Mouse (Mus musculus): ENCODE measurements around the gene Tango6. TPM values are rescaled to one million over a fixed set of nuclear protein-coding genes. Genes with fewer than 3 reads are reported as not detected.

Gene Tango6
- polyA plus RNA-seq, 1 experiment = not detected

DNA sequence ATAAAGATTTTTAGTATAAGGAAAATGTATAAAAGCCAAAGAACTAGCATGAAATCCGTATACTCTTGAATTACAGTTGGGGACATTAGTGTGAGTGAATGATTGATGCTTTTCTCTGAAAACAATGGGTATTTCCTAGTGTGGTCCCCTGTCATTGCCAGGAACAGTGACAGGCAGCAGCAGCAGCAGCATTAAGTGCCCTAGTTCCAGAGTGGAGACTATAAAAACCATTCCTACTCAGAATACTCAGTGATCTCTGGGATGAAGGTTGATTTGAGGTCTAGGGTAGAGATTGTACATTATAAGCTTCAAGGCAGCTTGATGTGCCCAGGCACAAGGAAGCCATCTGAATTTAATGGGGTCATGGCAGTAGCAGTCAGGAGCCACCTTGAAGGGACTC lies 45.0 kb downstream of the Tango6 start:
- Histone ChIP-seq H3K4me3 (ENCODE audit: insufficient read depth, low read depth, low read length) (no peak overlapping the region), H3K27ac (ENCODE audit: insufficient read depth, low read depth, low read length) (no peak overlapping the region), H3K4me1 (ENCODE audit: control insufficient read depth, insufficient read depth, low read length) (no peaks in the 10 kb centered on the region)
- WGBS = 79% methylated on average over 1 of the region's 1 CpGs
- TF ChIP-seq CTCF (IDR thresholded peaks at IDR 0.05; ENCODE audit: insufficient read depth, low read depth, low read length) = no peak
- TF ChIP-seq POLR2A (IDR thresholded peaks at IDR 0.05; ENCODE audit: insufficient read depth, low read depth, low read length) = no peak

DNA sequence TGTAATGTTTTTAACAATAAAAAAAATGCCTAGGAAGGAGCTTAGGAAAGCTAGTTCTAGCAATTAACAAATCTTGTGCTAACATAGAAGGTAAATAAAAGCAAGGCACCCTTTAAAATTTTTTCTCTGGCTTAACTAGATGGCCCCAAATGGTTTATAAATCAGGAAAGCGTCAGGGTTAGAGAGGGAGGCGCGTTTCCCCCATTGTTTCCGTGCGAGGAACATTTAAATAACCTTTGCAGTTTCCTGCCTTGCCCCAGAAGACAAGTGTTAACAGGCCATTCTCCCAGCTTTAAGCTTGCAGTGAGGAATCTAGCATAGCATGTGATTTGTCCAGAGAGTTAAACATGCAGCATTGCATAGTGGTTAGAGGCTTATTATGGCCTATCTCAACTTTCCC lies 50.1 kb downstream of the Tango6 start:
- 66% methylated on average over 5 of the region's 5 CpGs for whole genome bisulfite sequencing
- no peak overlapping the region for H3K27ac ChIP-seq (ENCODE audit: insufficient read depth, low read depth, low read length)
- H3K4me3 ChIP-seq (ENCODE audit: insufficient read depth, low read depth, low read length) = no peak overlapping the region
- H3K4me1 ChIP-seq (ENCODE audit: control insufficient read depth, insufficient read depth, low read length) = no peaks in the 10 kb centered on the region
- TF ChIP-seq CTCF (IDR thresholded peaks at IDR 0.05; ENCODE audit: insufficient read depth, low read depth, low read length) = no peak
- TF ChIP-seq POLR2A (IDR thresholded peaks at IDR 0.05; ENCODE audit: insufficient read depth, low read depth, low read length) = no peak

DNA sequence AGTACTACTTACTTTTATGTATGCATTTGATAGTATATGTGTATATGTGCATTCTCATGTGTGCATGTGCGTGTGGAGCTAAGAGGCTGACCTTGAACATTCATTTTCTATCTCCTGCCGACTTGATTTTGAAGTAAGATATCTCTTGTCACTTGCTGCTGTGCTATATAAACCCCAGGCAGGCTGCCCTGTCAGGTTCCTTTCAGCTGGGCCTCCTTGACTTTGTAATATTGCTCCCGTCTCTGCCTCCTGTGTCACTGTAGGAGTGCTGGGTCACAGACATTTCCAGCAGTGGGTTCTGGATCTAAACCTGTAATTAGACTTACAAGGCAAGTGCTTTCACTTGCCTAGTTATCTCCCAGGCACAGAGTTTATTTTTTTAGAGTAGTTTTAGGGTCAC lies 50.8 kb downstream of the Tango6 start:
- Histone ChIP-seq H3K4me1 (ENCODE audit: control insufficient read depth, insufficient read depth, low read length) (no peaks in the 10 kb centered on the region), H3K4me3 (ENCODE audit: insufficient read depth, low read depth, low read length) (no peak overlapping the region), H3K27ac (ENCODE audit: insufficient read depth, low read depth, low read length) (no peak overlapping the region)
- TF ChIP-seq CTCF (IDR thresholded peaks at IDR 0.05; ENCODE audit: insufficient read depth, low read depth, low read length) (no peak), POLR2A (IDR thresholded peaks at IDR 0.05; ENCODE audit: insufficient read depth, low read depth, low read length) (no peak)
- 51% methylated on average over 3 of the region's 3 CpGs for WGBS

DNA sequence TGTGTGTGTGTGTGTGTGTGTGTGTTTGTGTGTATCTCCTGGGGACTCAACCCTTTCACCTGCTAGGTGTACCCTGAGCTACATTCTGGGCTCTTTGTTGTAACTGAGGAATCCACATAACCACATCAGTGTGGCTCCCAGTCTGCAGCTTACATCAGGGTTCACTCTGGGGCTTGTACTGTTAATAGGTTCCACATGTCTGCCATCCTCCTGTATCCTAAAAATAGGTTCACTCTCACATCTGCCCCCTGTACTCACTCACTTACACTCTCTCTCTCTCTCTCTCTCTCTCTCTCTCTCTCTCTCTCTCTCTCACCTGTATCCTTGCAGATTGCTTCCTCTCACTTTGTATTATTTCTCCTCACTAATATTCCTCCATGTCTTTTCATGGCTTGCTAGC lies 51.4 kb downstream of the Tango6 start:
- TF ChIP-seq CTCF (IDR thresholded peaks at IDR 0.05; ENCODE audit: insufficient read depth, low read depth, low read length) (no peak), POLR2A (IDR thresholded peaks at IDR 0.05; ENCODE audit: insufficient read depth, low read depth, low read length) (no peak)
- no peak overlapping the region for H3K4me3 ChIP-seq (ENCODE audit: insufficient read depth, low read depth, low read length)

DNA sequence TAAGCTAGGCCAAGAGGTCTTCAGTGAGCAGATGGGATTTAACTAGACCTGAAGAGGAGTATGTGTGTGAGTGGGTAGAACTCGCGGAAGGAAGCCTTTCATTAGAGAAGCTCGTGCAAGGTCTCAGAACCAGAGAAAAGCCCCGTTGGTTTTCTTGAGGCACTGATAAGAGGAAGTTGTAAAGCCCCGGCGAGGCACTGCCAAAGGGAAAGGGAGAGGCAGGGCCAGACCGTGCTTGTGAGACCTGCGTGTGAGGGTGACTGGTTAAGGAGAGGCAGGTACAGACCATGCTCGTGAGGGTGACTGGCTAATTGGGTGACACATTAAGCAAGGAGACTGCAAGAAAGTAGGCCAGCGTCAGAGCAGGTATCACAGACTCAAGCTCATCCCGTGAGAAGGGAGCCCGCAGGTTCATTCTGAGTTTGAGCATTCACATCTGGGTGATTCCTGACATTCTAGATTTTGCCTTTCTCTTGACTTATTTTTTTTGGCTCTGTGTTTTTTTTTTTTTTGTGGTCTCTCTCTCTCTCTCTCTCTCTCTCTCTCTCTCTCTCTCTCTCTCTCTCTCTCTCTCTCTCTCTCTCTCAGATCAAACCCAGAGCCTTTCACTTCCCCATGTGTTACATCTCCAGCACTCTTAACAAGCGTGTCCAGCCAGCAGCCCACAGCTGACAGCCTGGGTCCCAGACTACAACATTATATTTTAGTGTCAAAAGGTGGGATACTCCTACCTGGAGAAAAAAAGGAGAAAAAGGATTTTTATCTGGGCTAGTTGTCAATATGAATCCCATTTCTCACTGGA lies 54.2 kb downstream of the Tango6 start:
- no peaks in the 10 kb centered on the region for H3K4me1 ChIP-seq (ENCODE audit: control insufficient read depth, insufficient read depth, low read length)
- no peak overlapping the region for H3K4me3 ChIP-seq (ENCODE audit: insufficient read depth, low read depth, low read length)
- 79% methylated on average over 13 of the region's 13 CpGs for WGBS
- TF ChIP-seq CTCF (IDR thresholded peaks at IDR 0.05; ENCODE audit: insufficient read depth, low read depth, low read length) = no peak
- H3K27ac ChIP-seq (ENCODE audit: insufficient read depth, low read depth, low read length) = no peak overlapping the region

More for the DNA sequence above, 51.4 kb downstream of the Tango6 start:
- Histone ChIP-seq H3K27ac (ENCODE audit: insufficient read depth, low read depth, low read length) (no peak overlapping the region), H3K4me1 (ENCODE audit: control insufficient read depth, insufficient read depth, low read length) (no peaks in the 10 kb centered on the region)

DNA sequence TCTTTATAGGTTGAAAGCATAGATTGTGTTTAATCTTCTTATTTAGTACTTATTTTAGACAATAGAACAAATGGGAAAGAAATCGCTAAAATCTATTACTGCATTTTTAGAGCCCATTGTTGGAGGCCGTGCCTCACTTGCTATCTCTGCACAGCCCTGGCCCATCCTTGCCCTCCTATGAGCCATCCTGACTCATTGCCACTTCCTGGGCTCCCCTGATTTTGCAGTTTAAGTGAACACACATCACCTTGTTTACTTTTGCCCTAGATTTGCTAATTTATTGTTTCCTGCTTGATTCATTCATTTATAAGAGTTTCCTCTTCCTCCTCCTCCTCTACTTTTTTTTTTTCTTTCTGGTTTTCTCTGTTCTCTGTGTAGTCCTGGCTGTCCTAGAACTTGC lies 55.0 kb downstream of the Tango6 start:
- Histone ChIP-seq H3K4me3 (ENCODE audit: insufficient read depth, low read depth, low read length) (no peak overlapping the region), H3K27ac (ENCODE audit: insufficient read depth, low read depth, low read length) (no peak overlapping the region), H3K4me1 (ENCODE audit: control insufficient read depth, insufficient read depth, low read length) (no peaks in the 10 kb centered on the region)
- TF ChIP-seq CTCF (IDR thresholded peaks at IDR 0.05; ENCODE audit: insufficient read depth, low read depth, low read length) (no peak), POLR2A (IDR thresholded peaks at IDR 0.05; ENCODE audit: insufficient read depth, low read depth, low read length) (no peak)
- 91% methylated on average over 2 of the region's 2 CpGs for WGBS

DNA sequence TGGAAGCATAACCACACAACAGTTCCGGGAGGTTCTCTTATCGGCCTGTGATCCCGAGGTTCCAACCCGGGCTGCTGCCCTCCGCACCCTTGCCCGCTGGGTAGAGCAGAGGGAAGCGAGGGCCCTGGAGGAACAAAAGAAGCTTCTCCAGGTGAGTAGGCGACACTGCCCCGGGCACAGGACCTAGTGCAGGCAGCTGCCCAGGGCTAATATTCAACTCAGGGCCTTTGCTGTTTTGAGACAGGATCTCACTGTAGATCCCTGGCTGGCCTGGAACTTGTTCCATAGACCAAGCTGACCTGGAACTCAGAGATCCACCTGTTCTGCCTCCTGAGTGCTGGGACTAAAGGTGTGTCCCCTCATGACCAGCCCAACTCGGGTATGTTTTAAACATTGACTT lies 59.5 kb downstream of the Tango6 start:
- 96% methylated on average over 10 of the region's 10 CpGs for WGBS
- Histone ChIP-seq H3K4me1 (ENCODE audit: control insufficient read depth, insufficient read depth, low read length) (no peaks in the 10 kb centered on the region), H3K27ac (ENCODE audit: insufficient read depth, low read depth, low read length) (no peak overlapping the region), H3K4me3 (ENCODE audit: insufficient read depth, low read depth, low read length) (no peak overlapping the region)
- no peak for TF ChIP-seq POLR2A (IDR thresholded peaks at IDR 0.05; ENCODE audit: insufficient read depth, low read depth, low read length)
- TF ChIP-seq CTCF (IDR thresholded peaks at IDR 0.05; ENCODE audit: insufficient read depth, low read depth, low read length) = no peak

DNA sequence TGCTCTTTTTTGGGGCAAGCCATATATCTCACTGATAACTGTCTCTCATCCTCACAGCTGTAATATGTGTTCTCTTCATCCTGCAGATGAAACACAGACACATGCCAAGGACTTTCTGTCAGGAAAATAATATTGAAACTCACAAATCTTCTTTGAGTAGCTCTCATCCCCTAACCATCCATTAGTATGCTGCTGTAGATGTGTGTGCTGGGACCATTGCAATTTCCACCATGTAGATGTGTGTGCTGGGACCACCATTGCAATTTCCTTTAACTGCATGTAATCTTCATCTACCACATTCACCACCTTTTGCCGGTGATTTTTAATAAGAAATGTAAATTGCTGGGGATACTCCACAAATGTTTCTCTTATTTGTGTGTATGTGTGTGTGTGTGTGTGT lies 60.5 kb downstream of the Tango6 start:
- 97% methylated on average over 1 of the region's 1 CpGs for WGBS
- Histone ChIP-seq H3K4me3 (ENCODE audit: insufficient read depth, low read depth, low read length) (no peak overlapping the region), H3K27ac (ENCODE audit: insufficient read depth, low read depth, low read length) (no peak overlapping the region), H3K4me1 (ENCODE audit: control insufficient read depth, insufficient read depth, low read length) (no peaks in the 10 kb centered on the region)
- TF ChIP-seq CTCF (IDR thresholded peaks at IDR 0.05; ENCODE audit: insufficient read depth, low read depth, low read length) (no peak), POLR2A (IDR thresholded peaks at IDR 0.05; ENCODE audit: insufficient read depth, low read depth, low read length) (no peak)

DNA sequence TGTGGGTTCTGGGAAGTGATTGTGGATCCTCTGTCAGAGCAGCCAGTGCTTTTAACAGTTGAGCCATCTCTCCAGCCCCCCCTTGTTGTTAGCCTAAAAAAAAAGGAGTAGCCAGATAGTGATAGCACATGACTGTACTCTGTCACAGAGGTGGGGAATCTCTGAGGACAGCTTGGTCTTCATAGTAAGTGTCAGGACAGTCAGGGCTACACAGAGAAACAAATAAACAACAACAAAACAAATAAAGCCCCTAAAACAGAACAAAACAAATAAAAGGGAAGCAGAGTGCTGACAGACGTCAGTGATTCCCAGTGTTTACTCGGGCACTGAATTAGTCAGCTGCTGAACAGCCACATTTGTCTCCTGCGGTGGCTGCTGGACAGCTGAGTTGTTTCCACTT lies 70.6 kb downstream of the Tango6 start:
- WGBS = 68% methylated on average over 3 of the region's 3 CpGs
- TF ChIP-seq CTCF (IDR thresholded peaks at IDR 0.05; ENCODE audit: insufficient read depth, low read depth, low read length) = no peak
- H3K4me1 ChIP-seq (ENCODE audit: control insufficient read depth, insufficient read depth, low read length) = no peaks in the 10 kb centered on the region
- H3K27ac ChIP-seq (ENCODE audit: insufficient read depth, low read depth, low read length) = no peak overlapping the region
- no peak overlapping the region for H3K4me3 ChIP-seq (ENCODE audit: insufficient read depth, low read depth, low read length)

DNA sequence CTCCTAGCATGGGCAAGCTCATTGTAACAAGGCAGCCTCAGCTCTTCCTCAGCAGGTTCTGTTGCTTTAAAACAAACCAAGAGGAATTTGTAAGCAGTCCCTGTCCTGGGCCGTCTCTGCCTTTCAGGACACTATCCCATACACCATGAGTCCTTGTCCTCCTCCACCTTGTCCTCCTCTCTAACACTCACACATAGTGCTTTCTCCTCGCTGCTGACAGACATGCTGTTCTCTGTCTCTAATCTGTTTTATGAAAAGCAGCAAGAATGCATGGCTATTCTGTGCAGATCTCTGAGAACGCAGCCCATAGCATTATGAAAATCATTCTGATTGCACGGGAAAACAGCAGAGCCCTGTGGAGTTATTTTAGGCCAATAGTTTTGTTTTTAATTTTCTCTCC lies 78.4 kb downstream of the Tango6 start:
- Histone ChIP-seq H3K4me1 (ENCODE audit: control insufficient read depth, insufficient read depth, low read length) (peaks cover 6% of the 10 kb centered on the region), H3K27ac (ENCODE audit: insufficient read depth, low read depth, low read length) (peak overlapping the region; percentile 4; the same call in 1 of the 2 replicates), H3K4me3 (ENCODE audit: insufficient read depth, low read depth, low read length) (no peak overlapping the region)
- no peak for TF ChIP-seq POLR2A (IDR thresholded peaks at IDR 0.05; ENCODE audit: insufficient read depth, low read depth, low read length)
- no peak for TF ChIP-seq CTCF (IDR thresholded peaks at IDR 0.05; ENCODE audit: insufficient read depth, low read depth, low read length)
- 39% methylated on average over 4 of the region's 4 CpGs for WGBS

Measured in olfactory bulb, adult 2 months (tissue).